Mouse (Mus musculus): ENCODE measurements around the gene Cblc. TPM values are rescaled to one million over a fixed set of nuclear protein-coding genes. Genes with fewer than 3 reads are reported as not detected.

The Cblc gene
- polyA plus RNA-seq, 1 experiment from 2014 or later, result 15.2 TPM

GRCm38 (mm10) chr7:19829694-19830093 lies 33.1 kb upstream of the Cblc start:
- Histone ChIP-seq H3K9ac (no peak overlapping the region), H3K4me3 (no peak overlapping the region), H3K9me3 (no peaks in the 10 kb centered on the region), H3K27me3 (no peaks in the 10 kb centered on the region), H3K27ac (no peak overlapping the region), H3K36me3 (no peaks in the 10 kb centered on the region), H3K4me1 (peaks cover 21% of the 10 kb centered on the region), H3K4me2 (no peak overlapping the region)
- 75% methylated on average over 3 of the region's 3 CpGs for WGBS
- no peak for ATAC-seq (ENCODE audit: insufficient number of reproducible peaks, low FRiP score, low TSS enrichment, low read depth)

- H3K9ac ChIP-seq, result no peak overlapping the region
- H3K4me1 ChIP-seq, result peaks cover 42% of the 10 kb centered on the region
- no peak for ATAC-seq (ENCODE audit: insufficient number of reproducible peaks, low FRiP score, low TSS enrichment, low read depth)
- no peak overlapping the region for H3K4me3 ChIP-seq
- no peaks in the 10 kb centered on the region for H3K9me3 ChIP-seq
- no peak overlapping the region; the same call in 1 of the 2 replicates for H3K27ac ChIP-seq
- H3K36me3 ChIP-seq, result no peaks in the 10 kb centered on the region
- peaks cover 15% of the 10 kb centered on the region for H3K27me3 ChIP-seq
- WGBS, result 19% methylated on average over 5 of the region's 6 CpGs
- no peak overlapping the region for H3K4me2 ChIP-seq
Measured at GRCm38 (mm10) chr7:19826756-19827155, 30.1 kb upstream of the Cblc start.

DNA sequence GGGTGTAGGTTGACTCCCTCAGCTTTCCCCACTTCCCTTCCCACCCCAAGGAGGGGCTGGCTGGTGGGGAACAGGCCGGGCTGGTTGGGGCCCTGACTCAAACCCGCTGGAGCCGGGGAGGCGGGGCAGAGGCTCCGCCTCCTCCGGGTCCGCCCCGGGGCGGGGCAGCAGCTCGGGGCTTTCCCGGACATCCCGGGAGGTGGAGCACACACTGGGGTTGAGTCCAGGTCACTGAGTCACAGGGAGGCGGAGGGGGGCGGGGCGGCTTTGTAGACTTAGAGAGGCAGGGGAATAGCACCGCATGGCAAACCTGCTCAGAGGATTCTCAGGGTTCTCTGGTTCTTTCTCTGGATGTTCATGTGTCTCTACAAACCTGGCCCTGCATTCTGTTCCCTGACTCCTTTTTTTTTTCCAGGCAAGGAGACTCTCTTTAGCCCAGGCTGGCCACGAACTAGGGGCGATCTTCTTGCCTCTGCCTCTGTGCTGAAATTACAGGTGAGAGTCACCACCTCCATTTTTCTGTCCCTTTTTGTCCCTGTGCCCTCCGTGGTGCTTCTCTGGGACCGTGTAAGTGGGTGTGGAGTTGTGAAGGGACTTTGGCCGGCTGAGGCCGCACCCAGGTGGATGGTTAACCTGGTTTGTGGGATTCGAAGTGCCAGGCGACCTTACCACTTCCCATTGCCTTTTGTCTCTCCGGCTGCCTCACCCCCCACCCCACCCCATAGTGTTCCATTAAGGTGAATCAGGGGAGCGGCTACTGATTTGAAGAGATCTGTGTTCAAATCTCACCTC lies 27.8 kb upstream of the Cblc start:
- peak; percentile 85 for ATAC-seq (ENCODE audit: insufficient number of reproducible peaks, low FRiP score, low TSS enrichment, low read depth)
- Histone ChIP-seq H3K9me3 (no peaks in the 10 kb centered on the region), H3K27ac (peak overlapping the region; percentile 91), H3K36me3 (no peaks in the 10 kb centered on the region), H3K9ac (no peak overlapping the region), H3K4me2 (peak overlapping the region; percentile 25), H3K27me3 (peaks cover 23% of the 10 kb centered on the region), H3K4me3 (0 out of 2 replicates have a peak overlapping the region, but pooled peaks have one; percentile 2), H3K4me1 (peaks cover 33% of the 10 kb centered on the region)
- WGBS, result 21% methylated on average over 26 of the region's 26 CpGs

- Histone ChIP-seq H3K9me3 (no peaks in the 10 kb centered on the region), H3K4me3 (0 out of 2 replicates have a peak overlapping the region, but pooled peaks have one; percentile 2), H3K4me2 (peak overlapping the region; percentile 25), H3K36me3 (no peaks in the 10 kb centered on the region), H3K27ac (peak overlapping the region; percentile 91), H3K4me1 (peaks cover 34% of the 10 kb centered on the region), H3K27me3 (peaks cover 23% of the 10 kb centered on the region), H3K9ac (no peak overlapping the region)
- WGBS, result 29% methylated on average over 16 of the region's 16 CpGs
- ATAC-seq (ENCODE audit: insufficient number of reproducible peaks, low FRiP score, low TSS enrichment, low read depth), result peak; percentile 28; the same call in 1 of the 2 replicates
Measured at GRCm38 (mm10) chr7:19823256-19824181, 26.9 kb upstream of the Cblc start.

DNA sequence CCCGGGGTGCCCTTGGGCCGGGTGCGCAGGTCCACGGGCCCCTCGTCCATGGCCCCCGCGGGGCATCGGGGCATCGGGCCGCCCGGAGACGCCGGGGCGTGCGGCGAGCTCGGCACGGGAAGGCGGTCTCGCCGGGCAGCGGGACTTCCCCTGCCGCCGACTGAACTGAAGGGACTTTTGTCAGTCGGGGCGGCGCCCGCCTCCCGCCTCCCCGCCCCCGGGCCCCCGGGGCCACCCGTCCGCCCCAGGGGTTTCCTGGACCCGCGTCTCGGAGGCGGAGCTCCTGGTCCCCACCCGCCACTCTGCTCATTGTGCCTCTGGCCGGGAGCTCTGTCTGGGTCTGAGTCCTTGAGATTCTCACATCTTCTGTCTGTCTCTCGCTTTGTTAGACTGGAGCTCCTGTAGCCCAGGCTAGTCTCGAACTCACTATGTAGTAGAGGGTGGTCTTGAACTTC lies 26.0 kb upstream of the Cblc start, which contains the start of gene Bcl3:
TSS of gene Bcl3 (minus strand) at position 167 of the 455 bp plus-strand sequence.
- ATAC-seq (ENCODE audit: insufficient number of reproducible peaks, low FRiP score, low TSS enrichment, low read depth), result no peak

DNA sequence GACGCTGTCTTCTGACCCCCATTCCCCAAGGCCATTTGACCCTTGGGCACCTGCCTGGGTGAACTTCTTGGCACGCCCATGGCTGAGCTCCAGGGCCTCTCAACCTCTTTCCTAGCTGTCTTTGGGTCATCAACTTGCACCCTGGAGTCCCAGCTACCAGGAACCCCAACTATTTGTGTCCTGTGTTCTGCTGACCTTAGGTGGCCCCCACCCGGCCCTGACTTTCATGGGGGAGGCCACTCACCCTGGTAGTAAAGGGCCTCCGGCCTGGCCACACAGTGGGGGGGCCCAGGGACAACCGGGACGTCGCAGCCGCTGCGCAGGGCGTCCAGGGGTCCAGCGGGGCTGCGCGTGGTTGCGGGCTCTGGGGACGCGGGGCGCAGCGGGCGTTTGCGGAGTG lies 25.6 kb upstream of the Cblc start:
- no peak for ATAC-seq (ENCODE audit: insufficient number of reproducible peaks, low FRiP score, low TSS enrichment, low read depth)
- Histone ChIP-seq H3K9me3 (no peaks in the 10 kb centered on the region), H3K27ac (peak overlapping the region; percentile 43; the same call in 1 of the 2 replicates), H3K4me3 (peak overlapping the region; percentile 47), H3K4me1 (peaks cover 48% of the 10 kb centered on the region), H3K36me3 (no peaks in the 10 kb centered on the region), H3K9ac (peak overlapping the region; percentile 47), H3K27me3 (peaks cover 23% of the 10 kb centered on the region), H3K4me2 (peak overlapping the region; percentile 77)
- 6% methylated on average over 20 of the region's 20 CpGs for WGBS

More for the DNA sequence above, 26.0 kb upstream of the Cblc start, which contains the start of gene Bcl3:
- Histone ChIP-seq H3K27ac (peak within 1 kb of the TSS; percentile 91), H3K4me1 (peaks cover 43% of the 10 kb centered on the region), H3K9ac (peak within 1 kb of the TSS; percentile 47), H3K4me3 (peak within 1 kb of the TSS; percentile 47), H3K27me3 (peaks cover 23% of the 10 kb centered on the region), H3K9me3 (no peaks in the 10 kb centered on the region), H3K4me2 (peak within 1 kb of the TSS; percentile 77), H3K36me3 (no peaks in the 10 kb centered on the region)
- WGBS, result 1% methylated on average over 34 of the region's 42 CpGs

GRCm38 (mm10) chr7:19821633-19822032 lies 25.0 kb upstream of the Cblc start:
- no peak for ATAC-seq (ENCODE audit: insufficient number of reproducible peaks, low FRiP score, low TSS enrichment, low read depth)
- 60% methylated on average over 7 of the region's 7 CpGs for WGBS
- Histone ChIP-seq H3K9me3 (no peaks in the 10 kb centered on the region), H3K4me1 (peaks cover 48% of the 10 kb centered on the region), H3K36me3 (no peaks in the 10 kb centered on the region), H3K4me3 (no peak overlapping the region; the same call in 1 of the 2 replicates), H3K9ac (no peak overlapping the region), H3K27ac (no peak overlapping the region), H3K27me3 (peaks cover 23% of the 10 kb centered on the region), H3K4me2 (no peak overlapping the region)

GRCm38 (mm10) chr7:19820347-19821048 lies 23.9 kb upstream of the Cblc start:
- no peak for ATAC-seq (ENCODE audit: insufficient number of reproducible peaks, low FRiP score, low TSS enrichment, low read depth)
- Histone ChIP-seq H3K27ac (no peak overlapping the region), H3K4me2 (no peak overlapping the region), H3K36me3 (no peaks in the 10 kb centered on the region), H3K27me3 (peaks cover 23% of the 10 kb centered on the region), H3K4me3 (no peak overlapping the region), H3K4me1 (peaks cover 58% of the 10 kb centered on the region), H3K9me3 (no peaks in the 10 kb centered on the region), H3K9ac (no peak overlapping the region)
- WGBS, result 76% methylated on average over 3 of the region's 3 CpGs

DNA sequence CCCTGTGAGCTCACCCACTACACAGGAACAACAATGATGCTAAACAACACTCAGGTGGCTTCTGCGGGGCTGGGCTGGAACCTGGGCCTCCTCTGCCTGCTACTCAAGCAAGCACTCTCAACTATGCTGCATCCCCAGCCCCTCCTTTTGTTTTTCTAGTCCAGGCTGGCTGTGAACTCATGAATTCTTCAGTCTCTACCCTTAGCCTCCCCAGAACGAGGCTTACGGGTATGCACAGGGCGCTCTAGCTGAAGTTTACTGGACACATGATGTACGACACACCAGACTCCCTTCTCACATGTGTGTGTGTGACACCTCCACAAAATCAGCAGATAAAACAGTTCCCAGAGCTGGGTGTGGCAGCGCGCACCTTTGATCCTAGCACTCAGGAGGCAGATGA lies 22.3 kb upstream of the Cblc start:
- 78% methylated on average over 7 of the region's 7 CpGs for WGBS
- no peak overlapping the region for H3K4me2 ChIP-seq
- H3K9ac ChIP-seq, result no peak overlapping the region
- H3K27me3 ChIP-seq, result peaks cover 23% of the 10 kb centered on the region
- H3K36me3 ChIP-seq, result no peaks in the 10 kb centered on the region
- H3K27ac ChIP-seq, result no peak overlapping the region
- no peak for ATAC-seq (ENCODE audit: insufficient number of reproducible peaks, low FRiP score, low TSS enrichment, low read depth)
- no peaks in the 10 kb centered on the region for H3K9me3 ChIP-seq
- H3K4me1 ChIP-seq, result peaks cover 50% of the 10 kb centered on the region
- no peak overlapping the region for H3K4me3 ChIP-seq

DNA sequence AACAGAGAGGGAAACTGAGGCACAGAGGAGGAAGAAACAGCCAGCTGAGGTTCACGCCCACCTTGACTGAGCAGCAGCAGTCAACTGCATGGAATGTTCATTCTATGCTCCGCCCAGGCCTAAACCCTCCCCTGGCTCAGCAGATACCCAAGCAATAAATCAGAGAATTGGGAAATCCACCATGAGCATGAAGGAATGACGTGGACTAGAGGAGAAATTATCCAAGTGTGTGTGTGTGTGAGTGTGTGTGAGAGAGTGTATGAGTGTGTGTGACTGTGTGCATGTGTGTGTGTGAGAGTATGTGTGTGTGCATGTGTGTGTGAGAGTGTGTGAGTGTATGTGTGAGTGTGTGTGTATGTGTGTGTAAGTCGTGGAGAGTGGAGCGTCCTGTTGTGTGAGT lies 21.8 kb upstream of the Cblc start:
- no peak for ATAC-seq (ENCODE audit: insufficient number of reproducible peaks, low FRiP score, low TSS enrichment, low read depth)
- Histone ChIP-seq H3K4me3 (no peak overlapping the region), H3K36me3 (no peaks in the 10 kb centered on the region), H3K9me3 (no peaks in the 10 kb centered on the region), H3K9ac (no peak overlapping the region), H3K27ac (no peak overlapping the region), H3K4me1 (peaks cover 46% of the 10 kb centered on the region), H3K27me3 (peaks cover 28% of the 10 kb centered on the region), H3K4me2 (no peak overlapping the region)
- WGBS, result 64% methylated on average over 5 of the region's 5 CpGs

GRCm38 (mm10) chr7:19817382-19818105 lies 20.9 kb upstream of the Cblc start:
- H3K27me3 ChIP-seq, result peaks cover 26% of the 10 kb centered on the region
- peak overlapping the region; percentile 69 for H3K4me2 ChIP-seq
- peaks cover 38% of the 10 kb centered on the region for H3K4me1 ChIP-seq
- no peak overlapping the region for H3K9ac ChIP-seq
- H3K4me3 ChIP-seq, result peak overlapping the region; percentile 42
- WGBS, result 9% methylated on average over 15 of the region's 15 CpGs
- peak overlapping the region; percentile 74 for H3K27ac ChIP-seq
- H3K9me3 ChIP-seq, result no peaks in the 10 kb centered on the region
- peak; percentile 35; the same call in 1 of the 2 replicates for ATAC-seq (ENCODE audit: insufficient number of reproducible peaks, low FRiP score, low TSS enrichment, low read depth)
- no peaks in the 10 kb centered on the region for H3K36me3 ChIP-seq
